Mouse (Mus musculus) ZHBTc4 (cell line): ENCODE results near the gene Pfkp.

Experiments
- DNase-seq: peaks from one replicate; pipeline ENCODE4 v3.0.0-alpha.2; 2011; ENCODE audit warnings: low read depth, low spot score

Gene Pfkp

DNA sequence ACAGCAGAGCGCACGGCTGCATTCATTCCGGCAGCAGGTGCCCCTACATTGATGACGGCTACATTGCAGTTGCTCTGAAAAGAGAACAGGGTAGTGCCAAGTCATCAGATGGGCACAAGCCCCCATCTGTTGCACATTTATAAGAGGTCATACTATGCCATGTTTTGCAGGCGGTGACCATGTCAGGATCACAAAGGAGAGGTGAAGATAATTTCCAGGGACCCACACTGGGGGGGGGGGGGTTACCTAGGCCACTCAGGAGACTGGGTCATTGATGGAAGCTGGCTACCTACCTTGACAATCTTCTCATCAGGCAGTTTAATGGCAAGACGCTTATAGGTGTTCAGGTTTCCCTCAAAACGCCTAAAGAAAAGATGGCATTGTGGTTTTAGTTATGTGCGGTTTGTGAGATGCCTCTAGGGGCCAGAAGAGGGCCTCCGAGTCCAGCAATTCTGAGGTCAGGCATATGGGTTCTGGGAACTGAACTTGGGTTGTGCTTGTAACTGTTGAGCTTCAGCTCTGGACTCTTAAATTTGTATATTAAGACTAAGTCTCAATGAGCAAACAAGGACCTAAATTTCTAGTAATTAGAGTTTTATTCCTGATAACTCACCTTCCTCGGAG is 45.7 kb downstream of the Pfkp start:
- peak; percentile 17 for DNase-seq

DNA sequence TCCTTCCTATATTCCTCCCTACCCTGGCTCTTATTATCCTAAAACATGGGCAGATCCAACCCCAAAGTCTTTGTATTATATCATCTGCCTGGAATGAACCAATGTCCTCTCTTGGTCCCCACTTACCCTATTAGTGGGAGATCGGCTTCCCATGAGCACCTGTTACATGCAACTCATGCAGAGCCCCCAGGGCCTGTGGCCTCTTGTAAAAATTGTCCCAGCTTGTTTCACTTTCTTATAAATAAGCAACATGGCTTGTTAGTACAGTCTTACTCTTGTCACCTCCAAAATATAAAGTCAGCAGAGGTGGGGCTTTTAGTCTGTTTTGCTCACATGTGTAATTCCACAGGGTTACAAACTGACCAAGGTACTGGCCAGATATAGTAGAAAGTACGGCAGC is 46.9 kb downstream of the Pfkp start:
- no peak for DNase-seq

DNA sequence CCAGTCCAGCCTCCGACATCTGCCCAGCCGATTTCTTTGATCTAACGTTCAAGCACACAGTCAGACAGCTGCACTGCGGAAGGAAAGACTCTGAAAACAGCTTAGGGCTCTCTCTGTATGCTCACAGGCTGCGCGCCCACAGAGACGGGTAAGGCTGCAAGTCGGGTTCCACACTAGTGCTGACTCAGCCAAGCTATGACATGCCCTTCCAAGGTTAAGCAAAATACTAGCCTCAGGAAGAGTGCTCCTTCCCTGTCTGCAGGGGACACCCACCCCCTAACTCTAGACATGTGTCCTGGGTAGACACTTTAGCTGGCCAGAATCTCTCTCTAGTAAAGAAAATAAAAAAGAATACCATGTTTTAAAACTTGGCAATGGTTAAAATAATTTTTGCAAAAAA is 48.0 kb downstream of the Pfkp start:
- no peak for DNase-seq

DNA sequence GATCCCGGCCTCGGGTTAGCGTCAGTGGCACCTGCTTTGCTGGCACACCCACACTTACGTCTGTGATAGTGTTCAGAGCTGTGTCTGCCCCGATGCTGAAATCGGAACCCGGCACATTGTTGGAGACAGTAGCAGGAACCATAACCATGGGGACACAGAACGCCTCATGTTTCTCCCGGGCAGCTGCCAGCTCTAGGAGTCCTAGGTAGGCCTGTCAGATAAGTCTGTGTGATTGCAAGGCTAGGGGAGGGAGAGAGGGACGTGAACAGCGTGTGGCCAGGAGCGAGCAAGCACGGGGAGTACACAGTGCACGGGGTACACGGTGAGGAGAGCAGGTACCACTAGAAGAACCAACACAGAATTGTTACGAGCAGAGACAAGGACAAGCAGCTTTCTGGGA is 50.8 kb downstream of the Pfkp start:
- no peak for DNase-seq

DNA sequence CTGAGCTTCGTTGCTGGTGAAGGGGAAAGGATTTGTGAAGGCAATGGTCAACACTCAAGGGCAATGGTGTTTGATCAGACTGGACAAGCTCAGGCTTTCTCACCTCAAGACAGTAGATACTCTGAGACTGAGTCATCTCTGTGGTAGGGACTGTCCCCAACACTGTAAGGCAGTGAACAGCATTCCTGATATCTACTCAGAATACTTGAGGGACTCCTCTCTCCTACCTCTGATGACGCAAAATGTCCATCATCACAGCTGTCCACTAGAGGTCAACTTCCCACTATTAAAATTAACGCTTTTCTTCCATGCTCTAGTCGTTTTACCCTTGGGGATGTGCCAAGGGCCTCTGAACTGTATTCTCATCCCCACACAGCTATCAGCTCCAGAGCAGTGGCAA is 53.2 kb downstream of the Pfkp start:
- no peak for DNase-seq

DNA sequence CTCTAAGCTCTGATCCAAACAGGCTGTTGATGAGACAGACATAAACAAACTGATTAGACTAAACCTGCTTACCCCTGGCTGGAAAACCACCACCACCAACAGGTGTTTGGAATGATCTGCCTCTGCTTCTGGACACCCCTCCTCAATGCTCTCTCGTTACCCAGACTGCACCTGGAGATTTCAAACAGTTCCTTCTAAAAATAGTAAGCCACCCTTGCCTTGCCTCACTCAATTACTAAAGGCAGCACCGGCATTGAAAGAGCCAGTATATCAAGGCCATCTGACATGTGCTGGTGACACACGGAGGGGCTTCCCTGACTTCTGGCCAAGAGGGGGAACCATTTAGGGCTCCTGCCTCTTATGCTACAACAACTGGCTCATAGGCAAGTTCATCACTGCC is 57.7 kb downstream of the Pfkp start:
- no peak for DNase-seq

DNA sequence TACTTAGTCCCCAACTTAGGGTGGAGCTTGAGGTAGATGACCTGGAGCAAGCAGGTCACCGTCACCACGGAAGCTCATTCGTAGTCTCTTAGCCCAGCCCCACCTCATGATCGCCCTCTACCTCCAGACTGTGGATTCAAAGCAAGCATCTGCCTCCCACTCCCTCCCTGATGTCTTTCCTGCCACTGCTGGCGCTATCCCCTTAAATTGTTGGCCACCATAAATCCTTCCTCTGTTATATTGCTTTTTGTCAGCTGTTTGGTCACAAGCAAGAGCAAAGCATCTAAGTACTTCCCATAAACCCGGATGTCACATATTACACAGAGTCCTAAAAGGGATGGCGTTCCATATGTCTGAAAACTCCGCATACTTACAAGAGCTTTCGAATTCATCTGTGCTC is 62.6 kb downstream of the Pfkp start:
- DNase-seq: peak; percentile 31

DNA sequence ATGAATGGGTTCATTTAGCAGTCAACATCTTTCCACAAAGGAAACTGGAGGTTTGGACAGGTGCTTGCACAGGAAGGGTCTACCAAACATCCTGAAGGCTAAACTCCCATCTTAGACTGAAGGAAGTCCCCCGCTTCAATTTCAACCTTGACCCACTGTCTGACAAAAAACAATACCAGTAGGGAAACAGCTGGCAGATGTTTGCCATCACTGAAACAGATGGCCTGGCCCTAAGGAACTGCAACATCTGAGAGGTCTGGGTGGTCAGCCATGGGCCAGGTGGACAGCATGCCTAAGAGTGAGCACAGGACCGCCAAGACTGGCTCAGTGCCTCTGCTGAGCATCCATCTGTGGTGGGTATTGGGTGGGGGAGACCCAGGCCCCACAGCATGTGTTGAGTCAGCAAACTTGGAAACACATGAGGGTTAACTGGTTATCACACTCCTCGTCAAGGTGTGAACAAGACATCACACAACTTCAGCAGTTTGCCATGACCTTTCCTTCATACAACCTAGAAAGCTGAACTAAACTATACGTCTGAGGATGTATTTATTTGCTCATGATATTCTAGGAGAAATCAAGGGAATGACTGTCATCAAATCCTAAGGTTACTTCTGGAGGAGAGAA is 65.0 kb downstream of the Pfkp start:
- no peak for DNase-seq

DNA sequence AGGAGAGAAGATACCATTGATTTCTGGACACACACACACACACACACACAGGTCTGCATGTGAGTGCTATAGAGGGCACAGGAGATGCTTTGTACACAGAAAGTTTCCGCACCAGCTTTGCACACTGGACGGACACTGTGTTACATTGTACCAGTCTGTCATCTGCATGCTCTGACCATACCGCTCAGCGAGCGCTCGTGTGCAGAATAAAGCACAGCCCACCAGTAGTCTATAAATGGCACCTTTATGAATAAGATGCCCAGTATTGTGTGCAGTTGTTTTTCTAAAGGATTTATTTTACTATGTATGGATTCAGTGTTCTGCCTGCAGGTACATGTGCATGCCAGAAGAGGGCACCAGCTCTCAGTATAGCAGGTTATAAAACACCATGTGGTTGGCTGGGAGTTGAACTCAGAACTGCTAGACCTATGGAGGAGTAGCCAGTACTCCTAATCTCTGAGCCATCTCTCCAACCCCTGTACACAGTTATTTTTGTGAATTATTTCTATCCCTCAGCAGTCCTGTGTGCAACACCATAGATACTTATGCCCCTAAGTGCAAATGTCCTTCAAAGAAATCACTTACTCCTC is 72.6 kb downstream of the Pfkp start:
- DNase-seq: peak; percentile 65

DNA sequence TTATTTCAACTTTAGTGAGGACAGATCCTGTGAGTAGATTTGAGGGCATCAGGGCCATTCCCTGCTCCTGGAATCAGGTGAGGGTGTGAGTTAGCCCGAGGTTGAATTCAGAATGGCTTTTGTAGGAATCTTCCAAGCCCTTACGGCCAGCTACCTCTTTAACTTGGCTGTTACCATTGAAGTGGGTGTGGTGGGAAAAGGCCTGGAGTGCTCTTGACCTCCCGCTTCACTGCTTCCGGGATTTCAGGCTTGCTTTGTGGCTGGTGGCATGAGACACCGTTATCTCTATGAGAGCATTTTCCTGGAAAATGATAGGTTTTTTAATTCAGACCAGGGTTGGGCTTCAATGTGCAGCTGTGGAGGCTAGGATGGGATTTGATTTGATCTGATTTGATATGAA is 83.0 kb downstream of the Pfkp start:
- no peak for DNase-seq

DNA sequence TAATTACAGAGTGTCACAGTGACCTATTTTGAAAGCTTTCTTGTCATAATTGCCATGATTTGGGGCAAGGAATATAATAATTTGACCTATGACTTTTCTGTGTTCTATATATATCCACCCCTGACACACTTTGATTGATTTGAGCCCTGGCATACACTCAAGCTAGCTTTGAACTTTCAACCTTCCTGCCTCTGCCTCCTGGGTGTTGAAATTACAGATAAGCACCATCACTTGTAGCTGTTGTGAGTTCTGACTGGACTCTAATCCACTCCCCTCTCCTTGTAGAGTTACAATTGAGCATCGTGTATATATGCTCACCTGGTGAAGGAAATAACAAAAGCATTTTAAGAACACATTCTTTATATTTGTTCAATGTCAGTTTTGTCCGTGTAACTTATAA is 86.2 kb downstream of the Pfkp start:
- DNase-seq: no peak

DNA sequence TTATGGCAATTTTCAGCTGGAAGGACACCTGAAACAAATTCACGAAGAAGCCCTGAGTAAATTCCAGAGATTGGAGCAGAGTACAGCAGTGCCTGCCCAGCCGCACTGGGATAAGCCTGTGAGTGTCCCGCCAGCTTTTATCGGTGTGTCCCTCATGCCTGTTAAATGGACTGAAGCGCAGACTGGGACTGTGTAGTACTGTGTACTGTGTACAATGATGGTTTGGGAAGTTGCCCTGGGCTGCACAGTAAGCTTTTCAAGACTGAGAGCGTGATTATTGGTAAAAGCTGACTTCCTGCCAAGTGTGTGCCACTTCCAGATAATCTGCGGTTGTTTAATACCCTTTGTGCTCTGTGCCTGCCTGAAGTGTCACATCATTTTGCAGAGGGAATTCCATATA is 90.8 kb downstream of the Pfkp start:
- DNase-seq: no peak

DNA sequence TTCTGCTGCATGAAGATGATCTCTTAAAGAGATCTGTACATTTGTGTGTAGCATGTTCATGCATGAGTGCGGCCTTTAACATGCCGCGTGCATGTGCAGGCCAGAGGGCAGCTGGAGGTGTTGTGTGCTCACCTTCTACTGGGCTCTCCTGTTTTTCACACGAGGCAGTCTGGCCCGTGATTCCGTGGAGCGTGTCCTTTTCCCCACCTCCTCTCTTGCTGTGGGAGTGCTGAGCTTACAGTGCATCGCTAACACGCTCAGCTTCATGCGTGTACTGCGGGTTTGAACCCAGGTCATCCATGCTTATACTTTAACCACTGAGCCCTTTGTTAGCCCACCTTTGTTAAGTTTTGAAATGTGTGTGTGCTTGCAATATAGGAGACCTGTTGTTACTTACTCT is 92.9 kb downstream of the Pfkp start:
- no peak for DNase-seq

DNA sequence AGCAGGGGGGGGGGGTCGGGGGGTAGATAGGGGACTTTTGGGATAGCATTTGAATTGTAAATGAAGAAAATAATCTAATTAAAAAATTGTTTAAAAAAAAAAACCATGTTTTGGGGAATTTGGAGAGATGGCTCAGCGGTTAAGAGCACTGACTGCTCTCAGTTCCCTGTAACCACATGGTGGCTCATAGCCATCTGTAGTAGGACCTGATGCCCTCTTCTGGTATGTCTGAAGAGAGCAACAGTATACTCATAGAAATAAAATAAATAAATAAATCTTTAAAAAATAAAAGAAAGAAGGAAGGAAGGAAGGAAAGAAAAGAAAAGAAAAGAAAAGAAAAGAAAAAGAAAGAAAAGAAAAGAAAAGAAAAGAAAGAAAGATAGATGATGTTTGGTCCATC is 94.9 kb downstream of the Pfkp start:
- no peak for DNase-seq

DNA sequence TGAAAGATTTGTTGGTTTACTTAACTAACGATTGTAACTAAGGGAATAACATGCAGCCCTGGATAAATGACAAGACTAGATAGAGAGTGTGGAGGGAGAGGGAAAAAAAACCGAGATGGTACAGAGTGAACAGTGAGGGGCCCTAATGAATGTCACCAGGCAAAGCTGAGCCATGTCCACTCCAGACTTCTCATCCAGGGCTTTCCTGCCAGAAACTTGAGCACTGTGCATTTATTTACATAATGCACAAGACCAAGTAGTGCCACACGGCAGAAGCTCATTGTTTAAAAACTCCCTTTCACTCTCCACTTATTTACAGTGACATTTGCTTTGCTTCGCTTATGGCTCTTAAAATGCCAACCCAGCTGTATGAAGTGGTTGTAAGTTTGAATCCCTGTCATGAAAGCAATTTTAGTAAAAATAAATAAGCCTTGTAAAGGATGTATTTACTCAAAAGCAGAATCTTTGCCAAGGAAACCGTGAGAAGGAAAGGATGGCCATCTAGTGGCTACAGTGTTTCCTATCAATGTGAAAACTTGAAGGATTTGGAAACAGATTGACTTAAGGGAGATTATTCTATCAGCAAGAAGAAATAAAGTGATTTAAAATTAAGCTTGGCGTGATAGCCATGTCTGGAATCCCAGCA is 113.2 kb downstream of the Pfkp start:
- DNase-seq: no peak

DNA sequence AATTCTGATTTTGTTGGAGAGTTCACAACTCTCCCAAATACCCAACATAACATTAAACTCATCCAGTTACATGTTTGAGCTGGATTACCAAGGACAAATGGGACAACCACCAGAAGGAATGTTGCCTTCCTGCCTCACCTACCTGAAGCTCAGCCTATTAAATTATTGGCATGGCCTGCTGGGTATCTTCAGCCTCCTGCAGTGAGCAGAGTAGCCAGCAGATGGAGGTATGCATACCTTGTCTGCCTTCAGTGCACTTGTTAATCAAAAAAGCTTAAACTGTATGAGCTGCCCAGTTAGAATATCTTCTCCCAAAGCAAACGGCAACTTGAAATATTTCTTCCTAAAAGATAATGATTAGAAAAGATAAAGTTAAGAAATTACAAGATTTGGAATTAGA is 115.9 kb downstream of the Pfkp start:
- peak; percentile 64 for DNase-seq
